Mouse (Mus musculus) frontal cortex, postnatal 10 days (tissue): Measurements from ENCODE around the gene Timmdc1.
"Not testable (repeated sequence)": the region's sequence is repeated elsewhere in the genome, so short reads cannot be mapped to it uniquely, and the experiment has no call there.

Experiments
- DNase-seq, 2 experiments: peaks; one replicate each; pipeline ENCODE4 v3.0.0; 2022; ENCODE audit warnings: low spot score in 2 of 2, mixed read lengths in 1 of 2

Timmdc1 gene

DNA sequence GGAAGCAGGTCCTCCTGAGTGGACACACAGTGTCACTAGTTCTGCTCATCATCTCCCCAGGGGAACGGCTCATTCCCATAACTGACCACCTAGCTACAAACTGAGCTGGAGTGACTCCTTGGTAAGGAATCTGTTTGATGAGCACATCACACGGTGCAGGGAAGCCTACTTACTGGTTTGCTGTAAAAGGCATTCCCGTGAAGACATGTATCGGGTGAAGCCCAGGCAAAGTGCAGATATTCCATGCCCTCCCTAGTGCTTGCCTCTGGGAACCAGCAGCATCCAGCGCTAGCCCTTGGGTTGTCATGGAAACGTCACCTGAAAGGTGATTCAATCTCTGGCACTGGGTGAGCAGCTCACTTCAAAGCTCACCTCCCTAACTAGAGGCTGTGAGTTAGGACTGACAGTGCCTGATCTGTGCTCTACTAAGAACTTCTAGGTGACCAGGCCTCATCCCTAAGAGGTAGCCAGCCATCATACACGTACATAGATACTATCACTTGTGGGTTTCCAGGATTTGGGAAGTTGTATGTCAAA lies 25.8 kb downstream of the Timmdc1 start:
- DNase-seq, result no peak

- no peak for DNase-seq
Observed at GRCm38 (mm10) chr16:38493890-38494289, 28.6 kb downstream of the Timmdc1 start.

GRCm38 (mm10) chr16:38492551-38492950 lies 29.9 kb downstream of the Timmdc1 start:
- DNase-seq, result no peak

GRCm38 (mm10) chr16:38483582-38484309 lies 38.7 kb downstream of the Timmdc1 start:
- no peak for DNase-seq

GRCm38 (mm10) chr16:38482780-38483562 lies 39.5 kb downstream of the Timmdc1 start:
- DNase-seq, result no peak

DNA sequence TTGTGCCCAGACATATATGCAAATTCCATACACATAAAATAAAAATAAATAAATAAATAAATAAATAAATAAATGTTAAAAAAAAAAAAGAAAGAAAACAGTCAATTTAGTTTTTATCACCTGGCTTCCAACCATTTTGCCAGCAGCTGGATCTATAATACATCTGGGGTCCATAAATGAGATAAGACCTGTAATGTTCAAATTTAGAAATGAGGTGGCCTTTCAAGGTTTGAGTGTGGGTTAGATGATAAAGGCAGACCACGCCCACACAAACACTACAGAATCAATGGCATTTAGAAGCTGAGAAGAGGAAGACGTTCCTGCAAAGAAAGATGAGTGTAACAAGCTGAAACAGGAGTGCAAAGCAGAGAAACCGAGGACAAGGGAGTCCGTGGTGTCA lies 41.1 kb downstream of the Timmdc1 start:
- DNase-seq, result no peak

- DNase-seq, result no peak
Observed at GRCm38 (mm10) chr16:38478296-38478695, 44.2 kb downstream of the Timmdc1 start.

DNA sequence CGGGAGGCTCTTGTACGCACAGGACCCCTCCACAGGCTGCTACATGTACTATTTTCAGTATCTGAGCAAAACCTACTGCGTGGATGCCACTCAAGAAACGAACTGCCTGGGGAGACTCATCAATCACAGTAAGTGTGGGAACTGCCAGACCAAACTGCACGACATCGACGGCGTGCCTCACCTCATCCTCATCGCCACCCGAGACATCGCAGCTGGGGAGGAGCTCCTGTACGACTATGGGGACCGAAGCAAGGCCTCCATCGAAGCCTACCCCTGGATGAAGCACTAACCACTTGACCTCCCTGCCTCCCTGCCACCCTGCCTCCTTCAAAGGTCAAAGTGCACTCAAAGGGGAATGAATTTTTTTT lies 45.2 kb downstream of the Timmdc1 start:
- not testable (repeated sequence) for DNase-seq

GRCm38 (mm10) chr16:38476312-38477240 lies 45.9 kb downstream of the Timmdc1 start:
- no peak for DNase-seq

DNA sequence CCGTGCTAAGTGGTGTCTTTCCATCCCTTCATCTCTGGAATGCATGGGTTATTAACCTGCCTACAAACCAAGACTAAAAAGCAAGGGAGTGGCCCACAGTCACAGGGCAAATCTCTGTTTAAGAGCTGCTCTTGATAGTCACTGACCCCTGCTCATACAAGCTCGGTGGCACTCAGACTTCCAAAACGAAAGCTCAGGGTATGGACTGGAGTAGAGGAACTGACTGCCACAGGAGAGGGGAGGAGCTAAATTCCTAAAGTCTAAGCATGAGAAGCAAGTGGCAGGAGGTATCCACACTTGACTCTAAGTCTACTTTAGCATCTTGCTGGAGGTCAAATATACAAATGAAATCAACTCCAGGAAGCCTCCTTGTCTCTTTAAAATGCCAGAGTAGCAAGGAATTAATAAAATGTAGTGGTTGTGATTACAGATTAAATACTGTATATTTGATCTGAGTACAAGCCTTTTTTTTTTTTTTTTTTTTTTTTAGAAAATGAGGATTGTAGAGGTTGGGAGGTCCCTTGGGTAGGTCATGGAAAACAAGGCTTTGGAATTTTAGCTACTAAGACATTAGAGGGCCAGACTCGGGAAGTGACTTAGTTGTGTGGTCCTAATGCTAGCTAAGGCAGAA lies 46.7 kb downstream of the Timmdc1 start:
- DNase-seq, result no peak

DNA sequence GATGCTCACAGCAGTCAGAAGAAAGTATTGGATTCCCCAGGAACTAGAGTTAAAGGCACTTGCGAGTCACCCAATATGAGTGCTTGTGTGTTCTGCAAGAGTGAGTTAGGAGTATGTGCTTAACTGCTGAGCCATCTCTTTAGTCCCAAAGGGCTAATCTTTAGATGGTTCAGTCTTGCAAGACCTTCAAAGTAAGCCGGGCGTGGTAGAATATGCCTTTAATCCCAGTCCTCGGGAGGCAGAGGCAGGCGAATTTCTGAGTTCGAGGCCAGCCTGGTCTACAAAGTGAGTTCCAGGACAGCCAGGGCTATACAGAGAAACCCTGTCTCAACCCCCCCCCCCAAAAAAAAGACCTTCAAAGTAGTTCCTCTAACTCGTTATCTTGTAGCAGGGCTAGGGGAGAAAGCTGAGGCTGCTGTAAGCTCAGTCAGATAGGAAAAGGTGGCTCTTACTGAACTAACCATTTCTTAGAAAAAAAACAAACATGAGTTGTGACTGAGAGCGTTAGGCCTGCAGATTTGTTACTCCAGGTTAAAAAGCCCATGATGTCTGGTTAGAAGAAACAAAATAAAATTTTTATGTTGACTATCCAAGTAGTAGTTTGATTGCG lies 47.7 kb downstream of the Timmdc1 start:
- no peak for DNase-seq

DNA sequence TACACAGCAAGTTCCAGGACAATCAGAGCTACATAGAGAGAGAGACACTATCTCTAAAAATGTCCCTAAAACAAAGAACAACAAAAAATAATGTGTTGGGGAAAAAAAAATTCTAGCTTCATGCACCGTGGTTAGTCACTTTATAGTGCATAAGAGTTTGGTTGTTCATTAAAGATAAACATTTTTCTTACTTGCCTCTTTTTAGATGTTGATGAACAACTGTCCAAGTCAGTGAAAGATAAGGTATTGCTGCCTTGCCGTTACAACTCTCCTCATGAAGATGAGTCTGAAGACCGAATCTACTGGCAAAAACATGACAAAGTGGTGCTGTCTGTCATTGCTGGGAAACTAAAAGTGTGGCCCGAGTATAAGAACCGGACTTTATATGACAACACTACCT lies 48.8 kb downstream of the Timmdc1 start:
- no peak for DNase-seq

GRCm38 (mm10) chr16:38472507-38472873 lies 50.0 kb downstream of the Timmdc1 start:
- no peak for DNase-seq

GRCm38 (mm10) chr16:38471697-38472506 lies 50.6 kb downstream of the Timmdc1 start:
- DNase-seq, result no peak

- no peak for DNase-seq
Observed at GRCm38 (mm10) chr16:38469437-38469836, 53.0 kb downstream of the Timmdc1 start.

GRCm38 (mm10) chr16:38468706-38469018 lies 53.8 kb downstream of the Timmdc1 start:
- no peak for DNase-seq

GRCm38 (mm10) chr16:38467917-38468705 lies 54.4 kb downstream of the Timmdc1 start:
- no peak for DNase-seq

DNA sequence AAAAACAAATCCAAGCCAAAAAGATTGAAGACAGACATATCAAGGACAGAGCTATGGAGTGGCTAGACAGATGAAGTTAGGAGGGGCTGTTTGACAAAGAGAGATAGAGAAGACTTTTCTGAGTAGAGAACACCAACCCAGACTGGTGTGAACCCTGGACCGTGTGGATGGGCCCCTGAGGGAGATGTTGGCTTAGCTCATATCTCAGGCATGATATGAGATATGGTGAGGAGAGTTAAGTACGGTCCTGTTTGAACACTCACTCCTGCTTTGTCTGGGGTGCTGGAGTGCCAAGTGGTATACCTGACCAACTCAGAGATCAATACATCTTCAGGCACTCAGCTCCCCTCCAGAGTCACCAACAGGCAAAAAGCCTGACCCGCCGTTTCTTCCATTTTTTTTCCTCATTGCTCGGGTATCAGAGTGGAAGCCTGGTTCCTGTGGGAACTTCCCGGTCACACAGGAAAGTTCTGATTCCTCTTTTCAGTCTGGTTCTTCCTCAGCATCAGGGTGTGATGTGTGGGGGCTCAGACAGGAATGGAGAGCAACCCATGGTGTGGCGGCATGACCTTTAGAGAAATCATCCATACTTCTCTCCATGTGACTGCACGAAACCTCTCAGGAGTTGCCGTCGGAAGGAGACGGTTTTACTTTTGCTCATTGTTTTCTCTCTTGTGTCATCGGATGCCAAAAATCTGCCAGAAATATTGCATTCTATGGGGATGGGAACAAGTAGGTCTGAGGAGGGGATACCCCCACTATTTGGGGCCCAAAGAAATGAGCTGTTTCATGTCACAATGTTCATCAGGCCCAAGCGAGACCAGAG lies 55.2 kb downstream of the Timmdc1 start:
- DNase-seq, result no peak

- no peak for DNase-seq
Observed at GRCm38 (mm10) chr16:38466089-38466488, 56.4 kb downstream of the Timmdc1 start.
